Mouse (Mus musculus): ENCODE data around the gene Igsf9.

- TF ChIP-seq CHD2 (IDR thresholded peaks at IDR 0.05; ENCODE audit: low read depth, low read length) (no peak), ZNF384 (IDR thresholded peaks at IDR 0.05; ENCODE audit: low read depth, low read length) (no peak), ZC3H11A (IDR thresholded peaks at IDR 0.05; ENCODE audit: borderline replicate concordance, low read depth, low read length) (no peak), HCFC1 (IDR thresholded peaks at IDR 0.05; ENCODE audit: borderline replicate concordance, insufficient read depth, low read length) (no peak)
These were observed 39.2 kb downstream of the Igsf9 start, which contains the start of gene Cfap45 for GRCm38 (mm10) chr1:172520576-172521440.

All from ES-E14 (cell line).